Mouse (Mus musculus) kidney, postnatal 0 days (tissue): ENCODE measurements around the gene Gpc5. TPM values are rescaled to one million over a fixed set of nuclear protein-coding genes. Genes with fewer than 3 reads are reported as not detected.

Source experiments
- ATAC-seq: fragments of 200-750 bp; cut with Nextera tagmentation; replicated peaks from 2 replicates; pipeline ENCODE4 v1.8.0; 2017; ENCODE audit warnings: low read depth, moderate number of reproducible peaks, moderate TSS enrichment, moderate library complexity; ENCODE audit not compliant: low FRiP score
- DNase-seq: peaks from one replicate; pipeline ENCODE4 v3.0.0-alpha.2; 2016; ENCODE audit warnings: low spot score
- H3K27ac ChIP-seq: fragments of 300-500 bp; sonication (generic); 2 replicates; pipeline ENCODE4 v1.5.1; 2014; ENCODE audit warnings: mild to moderate bottlenecking
- H3K27me3 ChIP-seq: fragments of 300-500 bp; sonication (generic); 2 replicates; pipeline ENCODE4 v1.6.1; 2014; ENCODE audit warnings: low read length, mixed read lengths; ENCODE audit not compliant: insufficient read depth
- H3K36me3 ChIP-seq: fragments of 300-500 bp; sonication (generic); 2 replicates; pipeline ENCODE4 v1.6.1; 2014; ENCODE audit warnings: low read length, mixed read lengths; ENCODE audit not compliant: insufficient read depth
- H3K4me1 ChIP-seq: fragments of 300-500 bp; sonication (generic); replicated peaks from 2 replicates; pipeline ENCODE4 v1.6.1; 2014; ENCODE audit warnings: antibody characterized with exemption, low read length, mixed read lengths; ENCODE audit not compliant: insufficient read depth
- H3K4me2 ChIP-seq: fragments of 300-500 bp; sonication (generic); 2 replicates; pipeline ENCODE4 v1.6.1; 2014; ENCODE audit warnings: mild to moderate bottlenecking, low read length, moderate library complexity, mixed read lengths
- H3K4me3 ChIP-seq: fragments of 300-500 bp; sonication (generic); replicated peaks from 2 replicates; pipeline ENCODE4 v1.5.1; 2014; ENCODE audit warnings: low read depth, low read length
- H3K9ac ChIP-seq: fragments of 300-500 bp; sonication (generic); 2 replicates; pipeline ENCODE4 v1.6.1; 2014; ENCODE audit warnings: low read depth, low read length
- H3K9me3 ChIP-seq: fragments of 300-500 bp; sonication (generic); replicated peaks from 2 replicates; pipeline ENCODE4 v1.6.1; 2016; ENCODE audit warnings: low read length, inconsistent platforms, mixed read lengths
- CTCF ChIP-seq: IDR thresholded peaks from 2 replicates; pipeline ENCODE4 v1.5.1; 2016; ENCODE audit warnings: antibody characterized with exemption, low read depth, mild to moderate bottlenecking, moderate library complexity
- WGBS: fragments of 180-500 bp; shearing (Covaris S2); extraction: QIAGEN DNeasy Blood & Tissue Kit; methylation state at CpG from one replicate; pipeline ENCODE4 v1.1.7; 2014; 5-methylcytosine and 5-hydroxymethylcytosine counted together
- polyA plus RNA-seq: library from polyadenylated mRNA; unstranded; fragments of >200 nt; fragmentation: Nextera tagmentation; extraction: Ambion mirVana; gene quantifications from 2 replicates; pipeline ENCODE4 v1.2.1, GENCODE M21; 2015

Gene Gpc5
- polyA plus RNA-seq, 1 experiment from 2014 or later = 18.5 TPM

- Histone ChIP-seq H3K4me3 (no peak overlapping the region), H3K27me3 (no peaks in the 10 kb centered on the region), H3K9ac (no peak overlapping the region), H3K27ac (no peak overlapping the region), H3K4me2 (no peak overlapping the region), H3K36me3 (no peaks in the 10 kb centered on the region), H3K4me1 (no peaks in the 10 kb centered on the region), H3K9me3 (no peaks in the 10 kb centered on the region)
- no peak for TF ChIP-seq CTCF
- peak; percentile 58 for DNase-seq
- ATAC-seq = peak; percentile 69
- WGBS = 40% methylated on average over 8 of the region's 8 CpGs
Measured at GRCm38 (mm10) chr14:116473378-116474179, 1381.6 kb downstream of the Gpc5 start.

- Histone ChIP-seq H3K4me1 (no peaks in the 10 kb centered on the region), H3K27ac (no peak overlapping the region), H3K9me3 (no peaks in the 10 kb centered on the region), H3K36me3 (no peaks in the 10 kb centered on the region), H3K27me3 (no peaks in the 10 kb centered on the region), H3K4me3 (no peak overlapping the region), H3K4me2 (no peak overlapping the region), H3K9ac (no peak overlapping the region)
- ATAC-seq = no peak
- no peak for DNase-seq
- no peak for TF ChIP-seq CTCF
- WGBS = 23% methylated on average over 1 of the region's 1 CpGs
Measured at GRCm38 (mm10) chr14:116494285-116494850, 1402.4 kb downstream of the Gpc5 start.

GRCm38 (mm10) chr14:116538216-116538615 lies 1446.2 kb downstream of the Gpc5 start:
- no peaks in the 10 kb centered on the region for H3K4me1 ChIP-seq
- 81% methylated on average over 3 of the region's 3 CpGs for WGBS
- H3K4me2 ChIP-seq = no peak overlapping the region
- H3K9me3 ChIP-seq = no peaks in the 10 kb centered on the region
- H3K27me3 ChIP-seq = no peaks in the 10 kb centered on the region
- H3K9ac ChIP-seq = no peak overlapping the region
- no peak for TF ChIP-seq CTCF
- H3K36me3 ChIP-seq = no peaks in the 10 kb centered on the region
- H3K27ac ChIP-seq = no peak overlapping the region
- DNase-seq (no peak), ATAC-seq (no peak)
- no peak overlapping the region for H3K4me3 ChIP-seq

GRCm38 (mm10) chr14:116543746-116544145 lies 1451.7 kb downstream of the Gpc5 start:
- H3K36me3 ChIP-seq = no peaks in the 10 kb centered on the region
- no peak overlapping the region for H3K4me2 ChIP-seq
- H3K4me1 ChIP-seq = no peaks in the 10 kb centered on the region
- TF ChIP-seq CTCF = no peak
- no peak overlapping the region for H3K27ac ChIP-seq
- no peak overlapping the region for H3K9ac ChIP-seq
- H3K4me3 ChIP-seq = no peak overlapping the region
- DNase-seq (no peak), ATAC-seq (no peak)
- H3K9me3 ChIP-seq = no peaks in the 10 kb centered on the region
- H3K27me3 ChIP-seq = no peaks in the 10 kb centered on the region

GRCm38 (mm10) chr14:116551401-116551800 lies 1459.4 kb downstream of the Gpc5 start:
- WGBS = 23% methylated on average over 5 of the region's 5 CpGs
- no peak overlapping the region for H3K27ac ChIP-seq
- H3K4me1 ChIP-seq = no peaks in the 10 kb centered on the region
- H3K36me3 ChIP-seq = no peaks in the 10 kb centered on the region
- no peak for TF ChIP-seq CTCF
- H3K4me2 ChIP-seq = no peak overlapping the region
- H3K4me3 ChIP-seq = no peak overlapping the region
- H3K9ac ChIP-seq = no peak overlapping the region
- no peaks in the 10 kb centered on the region for H3K9me3 ChIP-seq
- DNase-seq (peak; percentile 17), ATAC-seq (no peak)
- H3K27me3 ChIP-seq = no peaks in the 10 kb centered on the region

- no peak for DNase-seq
- Histone ChIP-seq H3K27me3 (no peaks in the 10 kb centered on the region), H3K4me3 (no peak overlapping the region), H3K4me1 (no peaks in the 10 kb centered on the region), H3K4me2 (no peak overlapping the region), H3K9ac (no peak overlapping the region), H3K9me3 (no peaks in the 10 kb centered on the region), H3K27ac (no peak overlapping the region), H3K36me3 (no peaks in the 10 kb centered on the region)
- WGBS = 69% methylated on average over 7 of the region's 7 CpGs
- no peak for TF ChIP-seq CTCF
- ATAC-seq = no peak
Measured at GRCm38 (mm10) chr14:116553316-116553715, 1461.3 kb downstream of the Gpc5 start.
